Mouse (Mus musculus) stomach, postnatal 0 days (tissue): ENCODE data around the gene Cyp4a32. TPM values are rescaled to one million over a fixed set of nuclear protein-coding genes. Genes with fewer than 3 reads are reported as not detected.

Experiments used
- ATAC-seq: fragments of 200-750 bp; cut with Nextera tagmentation; 2 replicates; pipeline ENCODE4 v1.8.0; 2017; ENCODE audit not compliant: low FRiP score, low TSS enrichment
- DNase-seq: peaks from one replicate; pipeline ENCODE4 v3.0.0-alpha.2; 2016; ENCODE audit warnings: low spot score
- H3K27ac ChIP-seq: fragments of 300-500 bp; sonication (generic); replicated peaks from 2 replicates; pipeline ENCODE4 v1.5.1; 2014; ENCODE audit warnings: mild to moderate bottlenecking, control low read depth
- H3K27me3 ChIP-seq: fragments of 300-500 bp; sonication (generic); 2 replicates; pipeline ENCODE4 v1.6.1; 2014; ENCODE audit warnings: low read length; ENCODE audit not compliant: control insufficient read depth, insufficient read depth
- H3K36me3 ChIP-seq: fragments of 300-500 bp; sonication (generic); 2 replicates; pipeline ENCODE4 v1.6.1; 2014; ENCODE audit warnings: low read length, mixed read lengths; ENCODE audit not compliant: control insufficient read depth, insufficient read depth
- H3K4me1 ChIP-seq: fragments of 300-500 bp; sonication (generic); replicated peaks from 2 replicates; pipeline ENCODE4 v1.6.1; 2014; ENCODE audit warnings: antibody characterized with exemption; ENCODE audit not compliant: control insufficient read depth, insufficient read depth
- H3K4me2 ChIP-seq: fragments of 300-500 bp; sonication (generic); replicated peaks from 2 replicates; pipeline ENCODE4 v1.6.1; 2014; ENCODE audit warnings: low read depth, mild to moderate bottlenecking, control low read depth, moderate library complexity
- H3K4me3 ChIP-seq: fragments of 300-500 bp; sonication (generic); 2 replicates; pipeline ENCODE4 v1.5.1; 2014; ENCODE audit warnings: low read depth, low read length, control low read depth
- H3K9ac ChIP-seq: fragments of 300-500 bp; sonication (generic); 2 replicates; pipeline ENCODE4 v1.6.1; 2014; ENCODE audit warnings: mild to moderate bottlenecking, low read length, control low read depth, mixed read lengths
- H3K9me3 ChIP-seq: fragments of 300-500 bp; sonication (generic); 2 replicates; pipeline ENCODE4 v1.6.1; 2016; ENCODE audit warnings: low read length; ENCODE audit not compliant: control insufficient read depth
- CTCF ChIP-seq: IDR thresholded peaks from 2 replicates; pipeline ENCODE4 v1.5.1; 2016; ENCODE audit warnings: antibody characterized with exemption, low read depth, mild to moderate bottlenecking, moderate library complexity
- EP300 ChIP-seq: optimal IDR thresholded peaks from 2 replicates; pipeline ENCODE3; 2016; ENCODE audit warnings: antibody characterized with exemption
- WGBS: fragments of 180-500 bp; shearing (Covaris S2); extraction: QIAGEN DNeasy Blood & Tissue Kit; methylation state at CpG from one replicate; pipeline ENCODE4 v1.1.7; 2014; 5-methylcytosine and 5-hydroxymethylcytosine counted together
- polyA plus RNA-seq: library from polyadenylated mRNA; unstranded; fragments of >200 nt; fragmentation: Nextera tagmentation; extraction: Ambion mirVana; gene quantifications from 2 replicates; pipeline ENCODE4 v1.2.1, GENCODE M21; 2015

The Cyp4a32 gene
- polyA plus RNA-seq, 1 experiment from 2014 or later = 0.08 TPM

DNA sequence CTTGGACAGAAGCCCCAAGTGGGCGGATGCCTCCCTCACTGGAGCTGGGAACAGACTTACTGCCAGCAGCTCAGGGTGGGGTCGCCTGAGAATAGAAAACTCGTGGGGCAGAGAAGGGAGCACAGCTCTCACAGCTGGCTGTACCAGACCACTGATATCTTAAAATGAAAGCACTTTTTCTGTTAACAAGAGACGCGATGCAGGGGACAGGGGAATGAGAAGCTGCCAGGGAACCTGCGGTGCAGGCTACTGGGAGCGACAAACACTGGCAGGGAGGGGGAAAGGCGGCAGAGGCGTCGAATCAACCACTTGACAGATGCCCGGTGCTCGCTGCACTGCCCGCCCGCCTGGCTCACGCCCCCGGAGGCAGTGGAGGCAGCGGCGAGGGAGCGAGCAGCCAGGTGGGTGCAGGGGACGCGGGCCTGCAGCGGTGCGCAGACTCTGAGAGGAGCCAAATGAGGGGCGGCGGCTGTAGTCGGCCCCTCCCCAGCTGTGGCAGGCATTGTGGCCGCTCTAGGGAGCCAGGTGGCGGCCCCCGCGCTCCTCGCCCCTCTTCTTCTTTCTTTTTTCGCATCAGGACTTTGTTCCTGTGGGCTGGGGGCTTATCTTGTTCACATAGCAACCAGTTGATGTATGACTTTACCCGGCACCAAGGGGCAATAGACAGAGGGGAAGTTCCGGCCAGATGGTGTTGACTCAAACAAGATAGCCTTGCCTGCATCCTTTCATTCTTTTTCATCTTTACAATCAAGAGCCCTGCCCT is 56.5 kb downstream of the Cyp4a32 start:
- H3K4me3 ChIP-seq = peak overlapping the region; percentile 41
- peak overlapping the region; percentile 85 for H3K4me2 ChIP-seq
- no peaks in the 10 kb centered on the region for H3K27me3 ChIP-seq
- no peaks in the 10 kb centered on the region for H3K9me3 ChIP-seq
- H3K36me3 ChIP-seq = no peaks in the 10 kb centered on the region
- peak; percentile 33 for DNase-seq
- WGBS = 1% methylated on average over 32 of the region's 34 CpGs
- TF ChIP-seq EP300 (no peak), CTCF (no peak)
- H3K4me1 ChIP-seq = no peaks in the 10 kb centered on the region
- H3K27ac ChIP-seq = no peak overlapping the region
- peak; percentile 63; the same call in 1 of the 2 replicates for ATAC-seq
- peak overlapping the region; percentile 51 for H3K9ac ChIP-seq

GRCm38 (mm10) chr4:115657867-115658249 is 57.1 kb downstream of the Cyp4a32 start:
- no peak for TF ChIP-seq CTCF
- TF ChIP-seq EP300 = no peak
- Histone ChIP-seq H3K4me3 (no peak overlapping the region), H3K27ac (no peak overlapping the region), H3K4me2 (peak overlapping the region; percentile 85; the same call in 1 of the 2 replicates), H3K4me1 (no peaks in the 10 kb centered on the region), H3K9me3 (no peaks in the 10 kb centered on the region), H3K9ac (no peak overlapping the region), H3K27me3 (no peaks in the 10 kb centered on the region), H3K36me3 (no peaks in the 10 kb centered on the region)
- DNase-seq (no peak), ATAC-seq (no peak)

GRCm38 (mm10) chr4:115659190-115659589 is 58.4 kb downstream of the Cyp4a32 start:
- DNase-seq (no peak), ATAC-seq (peak; percentile 91)
- TF ChIP-seq CTCF (no peak), EP300 (no peak)
- Histone ChIP-seq H3K4me3 (no peak overlapping the region), H3K36me3 (no peaks in the 10 kb centered on the region), H3K9ac (no peak overlapping the region), H3K4me1 (no peaks in the 10 kb centered on the region), H3K27ac (no peak overlapping the region), H3K4me2 (no peak overlapping the region), H3K27me3 (no peaks in the 10 kb centered on the region), H3K9me3 (no peaks in the 10 kb centered on the region)

Other genes starting within 250 kb of the Cyp4a32 start
- not detected in 2 replicates for gene Cyp4a12b, start 189.3 kb upstream of the Cyp4a32 start, polyA plus RNA-seq
- not detected in 2 replicates for gene Cyp4a30b, start 148.4 kb upstream of the Cyp4a32 start, polyA plus RNA-seq
- gene Cyp4a14, start 104.8 kb upstream of the Cyp4a32 start, polyA plus RNA-seq = 1.1 and 1.2 TPM in 2 replicates
- 0.57 and 0.62 TPM in 2 replicates for gene Cyp4a10, start 82.7 kb upstream of the Cyp4a32 start, polyA plus RNA-seq
- gene Cyp4a31, start 37.3 kb upstream of the Cyp4a32 start, polyA plus RNA-seq = 0.08 and 0.21 TPM in 2 replicates
- 1.2 and 1.4 TPM in 2 replicates for gene Cyp4b1, start 46.8 kb downstream of the Cyp4a32 start, polyA plus RNA-seq
- gene Efcab14, start 136.8 kb downstream of the Cyp4a32 start, polyA plus RNA-seq = 16.3 and 17.0 TPM in 2 replicates
- 0.21 TPM in 2 replicates for gene Tex38, start 180.0 kb downstream of the Cyp4a32 start, polyA plus RNA-seq
- gene Atpaf1, start 183.8 kb downstream of the Cyp4a32 start, polyA plus RNA-seq = 30.4 and 30.6 TPM in 2 replicates
- gene Mob3c, start 227.1 kb downstream of the Cyp4a32 start, polyA plus RNA-seq = 7.5 and 8.1 TPM in 2 replicates
- gene Mknk1, start 238.2 kb downstream of the Cyp4a32 start, polyA plus RNA-seq = 11.6 and 15.1 TPM in 2 replicates